Mouse (Mus musculus) MEL (cell line): ENCODE data around the gene Smpdl3a.

Source experiments
- BHLHE40 ChIP-seq: IDR thresholded peaks from 2 replicates; pipeline ENCODE4 v1.6.1; 2012; ENCODE audit warnings: low read depth, mild to moderate bottlenecking, inconsistent platforms, low read length, improper control_type of control experiment, borderline replicate concordance
- CTCF ChIP-seq, 3 experiments: IDR thresholded peaks in 2 of 3; conservative IDR thresholded peaks in 1 of 3; 2 replicates each; pipeline ENCODE4 v1.5.1; 2011 to 2012; ENCODE audit warnings: low read length in 3 of 3, low read depth in 2 of 3, mild to moderate bottlenecking in 2 of 3, improper control_type of control experiment in 1 of 3, inconsistent platforms in 1 of 3, mixed read lengths in 1 of 3, moderate library complexity in 1 of 3; ENCODE audit not compliant: control insufficient read depth in 1 of 3, insufficient read depth in 1 of 3, poor library complexity in 1 of 3, severe bottlenecking in 1 of 3
- ELF1 ChIP-seq: IDR thresholded peaks from 2 replicates; pipeline ENCODE4 v1.6.1; 2014; ENCODE audit warnings: low read depth, mild to moderate bottlenecking, inconsistent platforms, low read length, improper control_type of control experiment, moderate library complexity
- EP300 ChIP-seq, 2 experiments: IDR thresholded peaks; 2 replicates each; pipeline ENCODE4 v1.6.1; 2011; ENCODE audit warnings: improper control_type of control experiment in 2 of 2, low read length in 2 of 2, low read depth in 1 of 2, mild to moderate bottlenecking in 1 of 2
- KAT2A ChIP-seq: conservative IDR thresholded peaks from 2 replicates; pipeline ENCODE4 v1.6.1; 2012; ENCODE audit warnings: low read depth, low read length, improper control_type of control experiment, inconsistent platforms
- MEF2A ChIP-seq: IDR thresholded peaks from 2 replicates; pipeline ENCODE4 v1.6.1; 2014; ENCODE audit warnings: low read depth, mild to moderate bottlenecking, inconsistent platforms, low read length, improper control_type of control experiment; ENCODE audit not compliant: poor library complexity, insufficient replicate concordance, severe bottlenecking; ENCODE audit errors: extremely low read depth
- POLR2A ChIP-seq, 2 experiments: IDR thresholded peaks; 2 replicates each; pipeline ENCODE4 v1.6.1; 2011 to 2012; ENCODE audit warnings: low read length in 2 of 2, mild to moderate bottlenecking in 2 of 2, control low read depth in 1 of 2, improper control_type of control experiment in 1 of 2, low read depth in 1 of 2, moderate library complexity in 1 of 2; ENCODE audit not compliant: control insufficient read depth in 1 of 2, insufficient read depth in 1 of 2, poor library complexity in 1 of 2
- POLR2AphosphoS2 ChIP-seq: IDR thresholded peaks from 2 replicates; pipeline ENCODE4 v1.6.1; 2011; ENCODE audit warnings: low read length, improper control_type of control experiment
- TCF12 ChIP-seq: IDR thresholded peaks from 2 replicates; pipeline ENCODE4 v1.6.1; 2014; ENCODE audit warnings: low read depth, mild to moderate bottlenecking, inconsistent platforms, low read length, improper control_type of control experiment, moderate library complexity
- USF2 ChIP-seq, 2 experiments: IDR thresholded peaks; 2 replicates each; pipeline ENCODE4 v1.6.1; 2011 to 2012; ENCODE audit warnings: improper control_type of control experiment in 2 of 2, low read length in 2 of 2, borderline replicate concordance in 1 of 2, inconsistent platforms in 1 of 2, low read depth in 1 of 2, mild to moderate bottlenecking in 1 of 2; ENCODE audit not compliant: insufficient read depth in 1 of 2
- ZC3H11A ChIP-seq: IDR thresholded peaks from 2 replicates; pipeline ENCODE4 v1.6.1; 2012; ENCODE audit warnings: low read depth, mild to moderate bottlenecking, inconsistent platforms, low read length, improper control_type of control experiment

DNA sequence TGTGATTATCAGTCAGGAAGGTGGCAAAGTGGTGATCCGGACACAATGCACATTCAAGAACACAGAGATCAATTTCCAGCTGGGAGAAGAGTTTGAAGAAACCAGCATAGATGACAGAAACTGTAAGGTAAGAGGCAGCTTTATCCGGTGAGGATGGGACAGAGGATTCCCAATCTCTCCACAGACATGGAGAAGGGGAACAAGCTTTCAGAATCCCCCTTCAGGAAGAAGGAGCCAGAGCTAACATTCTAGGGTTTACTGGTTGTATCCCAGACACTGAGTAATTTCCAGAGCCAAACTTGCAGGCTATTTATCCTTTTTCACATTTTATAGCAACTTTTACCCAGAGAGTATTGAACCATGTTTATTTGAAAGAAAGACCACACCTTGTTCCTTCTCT lies 8.6 kb upstream of the Smpdl3a start:
- TF ChIP-seq CTCF (IDR thresholded peaks at IDR 0.05 in 2 of 3, conservative IDR thresholded peaks at IDR 0.05 in 1 of 3; ENCODE audit: control insufficient read depth in 1 of 3, insufficient read depth in 1 of 3, low read depth in 2 of 3, low read length in 3 of 3, poor library complexity in 1 of 3, severe bottlenecking in 1 of 3) = no peak
- no peak for TF ChIP-seq POLR2AphosphoS2
- no peak for TF ChIP-seq TCF12
- TF ChIP-seq MEF2A = no peak
- TF ChIP-seq USF2 (IDR thresholded peaks at IDR 0.05; ENCODE audit: borderline replicate concordance in 1 of 2, insufficient read depth in 1 of 2, low read depth in 1 of 2, low read length in 2 of 2) = no peak
- TF ChIP-seq POLR2A (IDR thresholded peaks at IDR 0.05; ENCODE audit: control insufficient read depth in 1 of 2, insufficient read depth in 1 of 2, low read depth in 1 of 2, low read length in 2 of 2, poor library complexity in 1 of 2) = no peak
- no peak for TF ChIP-seq EP300 (IDR thresholded peaks at IDR 0.05; ENCODE audit: low read depth in 1 of 2, low read length in 2 of 2)
- no peak for TF ChIP-seq BHLHE40
- TF ChIP-seq ZC3H11A = no peak
- TF ChIP-seq ELF1 = no peak
- no peak for TF ChIP-seq KAT2A
